Mouse (Mus musculus) megakaryocyte, embryonic 14.5 days (primary cell): ENCODE measurements at regions not wholly inside any gene's neighbourhood (a gene's known extent, or its start where the extent isn't known, plus 50 kb on each side); places are given as distances from the start of the nearest gene placed in this dataset.

Source experiments
- FLI1 ChIP-seq: IDR thresholded peaks from 2 replicates; pipeline ENCODE4 v1.6.1; 2012; ENCODE audit warnings: low read length, inconsistent platforms, mixed read lengths
- GATA1 ChIP-seq: IDR thresholded peaks from 3 replicates; pipeline ENCODE4 v1.6.1; 2012; ENCODE audit warnings: mixed read lengths, low read length, inconsistent platforms, borderline replicate concordance

DNA sequence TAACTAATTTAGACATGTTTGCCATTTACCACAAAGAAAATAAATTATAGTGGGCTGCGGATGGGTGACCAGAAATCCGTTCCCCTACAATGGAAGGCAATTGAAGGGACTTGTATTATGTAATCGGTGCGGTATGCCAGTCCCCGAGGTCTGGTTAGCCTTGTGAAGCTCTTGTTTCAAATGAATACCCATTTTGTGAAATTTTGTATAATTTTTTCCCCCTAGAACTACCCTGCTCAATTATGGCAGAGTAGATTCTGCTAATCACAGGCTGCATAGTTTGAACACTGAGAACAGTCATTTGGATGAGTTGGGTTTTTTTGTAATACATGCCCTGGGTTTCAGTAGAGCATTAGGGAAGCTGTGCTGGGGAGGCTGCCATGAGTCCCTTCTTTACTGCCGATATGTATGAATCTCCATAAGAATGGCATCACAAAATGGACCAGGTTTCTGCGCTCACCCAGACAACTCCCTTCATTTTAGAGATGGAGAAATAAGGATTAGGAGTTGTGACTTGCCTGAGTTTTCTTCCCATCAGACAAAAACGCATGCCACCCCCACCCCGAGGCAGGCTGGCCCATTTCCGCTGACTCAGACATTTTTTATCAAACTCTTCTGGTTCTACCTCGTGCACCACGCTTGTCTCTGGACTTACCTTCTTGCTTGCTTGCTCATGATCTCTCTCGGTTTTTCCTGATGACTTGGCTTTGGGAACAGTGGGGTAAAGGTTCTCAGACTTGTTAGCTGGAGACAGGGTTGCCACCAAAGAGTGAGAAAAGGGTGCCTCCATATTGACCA lies 155.7 kb downstream of the Cd24a start:
- TF ChIP-seq GATA1, result no peak
- TF ChIP-seq FLI1, result no peak
